Mouse (Mus musculus): ENCODE results near the gene Dntt. TPM values are rescaled to one million over a fixed set of nuclear protein-coding genes. Genes with fewer than 3 reads are reported as not detected.

Gene Dntt
- polyA plus RNA-seq (2021; fragmentation: Nextera tagmentation), result 0.05 and 0.10 TPM in 2 replicates
- long read RNA-seq, experiment 1, result 0 reads
- long read RNA-seq, experiment 2, partial matches to known transcripts, result 0 of 1 reads
- long read RNA-seq, experiment 2, other reads (novel, unspliced or antisense), result 1 of 1 reads

GRCm38 (mm10) chr19:41029219-41029618, at the start of gene Dntt:
Gene Dntt (plus strand): TSS chr19:41029275.

DNA sequence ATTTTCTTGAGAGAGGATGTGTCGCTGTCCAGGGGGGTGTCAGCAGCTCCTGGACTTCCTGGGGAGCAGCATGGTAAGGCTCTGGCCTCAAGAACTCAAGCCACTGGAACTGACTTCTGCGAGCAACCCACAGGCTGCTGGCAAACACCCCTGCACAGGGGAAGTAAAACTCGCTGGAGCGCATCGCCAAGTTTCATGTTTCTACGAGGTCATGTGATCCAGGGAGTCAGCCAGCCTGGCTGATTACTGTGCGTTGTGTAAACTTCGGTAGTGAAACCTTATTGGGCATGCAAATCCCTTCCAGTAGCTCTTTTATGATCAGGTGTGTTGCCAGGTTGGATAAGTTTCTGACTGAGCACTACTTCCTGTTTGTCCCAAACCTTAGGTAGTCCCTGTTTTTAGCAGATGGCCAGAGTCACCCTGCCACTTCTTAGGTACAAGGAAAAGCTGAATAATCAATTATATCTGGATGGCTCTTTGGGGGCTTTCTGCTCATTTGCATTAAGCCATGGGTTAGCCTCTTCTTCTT, 35.0 kb upstream of the Dntt start, which contains the start of gene Blnk:
Gene Blnk (minus strand): TSS at position 479 of the 529 bp plus-strand sequence.

GRCm38 (mm10) chr19:41076906-41077305, 47.8 kb downstream of the Dntt start, which contains the start of gene Opalin:
Gene Opalin (minus strand): TSS chr19:41077113.

Other genes with a start within 250 kb of the Dntt start
- 2.8 and 3.4 TPM in 2 replicates for gene Ccnj, start 198.0 kb upstream of the Dntt start, polyA plus RNA-seq (2021; fragmentation: Nextera tagmentation)
- 2.5 and 2.6 TPM in 2 replicates for gene Zfp518a, start 134.6 kb upstream of the Dntt start, polyA plus RNA-seq (2021; fragmentation: Nextera tagmentation)
- gene Blnk, start 34.7 kb upstream of the Dntt start, polyA plus RNA-seq (2021; fragmentation: Nextera tagmentation), result 7.9 and 10.3 TPM in 2 replicates
- 61.0 and 65.8 TPM in 2 replicates for gene Opalin, start 47.8 kb downstream of the Dntt start, polyA plus RNA-seq (2021; fragmentation: Nextera tagmentation)
- gene Tll2, start 177.6 kb downstream of the Dntt start, polyA plus RNA-seq (2021; fragmentation: Nextera tagmentation), result 0.23 and 0.34 TPM in 2 replicates
- gene Tm9sf3, start 234.7 kb downstream of the Dntt start, polyA plus RNA-seq (2021; fragmentation: Nextera tagmentation), result 14.8 and 40.6 TPM in 2 replicates